Mouse (Mus musculus): ENCODE measurements around the gene Macf1.

DNA sequence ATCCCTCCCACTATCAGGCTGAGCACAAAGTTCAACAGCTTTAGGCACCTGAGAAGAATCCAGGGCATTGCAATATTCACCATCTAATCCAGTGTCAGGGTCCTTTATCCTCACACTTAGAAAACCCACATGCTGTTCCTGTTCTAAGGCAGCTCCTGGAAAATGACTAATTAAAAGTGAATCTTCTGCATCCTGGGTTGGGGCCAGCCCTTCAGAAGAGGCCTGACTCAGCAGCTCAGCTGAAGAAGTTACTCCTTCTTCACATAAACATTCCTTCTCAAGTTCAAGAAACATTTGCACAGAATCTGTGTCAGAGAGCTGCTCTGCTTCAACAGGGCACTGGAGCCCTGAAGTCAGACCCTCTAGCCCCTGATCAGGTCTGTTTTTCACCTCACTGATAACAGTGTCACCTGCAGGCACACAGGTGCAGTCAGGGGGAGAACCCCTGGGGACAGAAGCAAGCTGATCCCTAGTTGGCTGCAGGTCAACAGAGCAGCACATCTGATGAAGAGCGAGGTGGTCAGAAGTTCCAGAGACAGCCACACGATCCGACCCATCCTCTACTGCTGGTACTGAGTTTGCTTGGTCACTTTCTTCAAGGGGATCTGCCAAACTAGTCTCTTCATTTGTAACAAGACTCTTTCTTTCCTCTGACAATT, 275.0 kb downstream of the Macf1 start:
- TF ChIP-seq CTCF (IDR thresholded peaks at IDR 0.05; ENCODE audit: low read depth, low read length) (no peak), POLR2A (IDR thresholded peaks at IDR 0.05; ENCODE audit: insufficient read depth, low read length) (no peak), EP300 (IDR thresholded peaks at IDR 0.05; ENCODE audit: insufficient read depth, low read depth, low read length) (no peak)

Measured in ES-Bruce4 (cell line).